Mouse (Mus musculus) right cerebral cortex, postnatal 4 days (tissue): ENCODE measurements around the gene Kcnmb3.

Experiments used
- DNase-seq: peaks from one replicate; pipeline ENCODE4 v3.0.0-alpha.2; 2022

Gene Kcnmb3

DNA sequence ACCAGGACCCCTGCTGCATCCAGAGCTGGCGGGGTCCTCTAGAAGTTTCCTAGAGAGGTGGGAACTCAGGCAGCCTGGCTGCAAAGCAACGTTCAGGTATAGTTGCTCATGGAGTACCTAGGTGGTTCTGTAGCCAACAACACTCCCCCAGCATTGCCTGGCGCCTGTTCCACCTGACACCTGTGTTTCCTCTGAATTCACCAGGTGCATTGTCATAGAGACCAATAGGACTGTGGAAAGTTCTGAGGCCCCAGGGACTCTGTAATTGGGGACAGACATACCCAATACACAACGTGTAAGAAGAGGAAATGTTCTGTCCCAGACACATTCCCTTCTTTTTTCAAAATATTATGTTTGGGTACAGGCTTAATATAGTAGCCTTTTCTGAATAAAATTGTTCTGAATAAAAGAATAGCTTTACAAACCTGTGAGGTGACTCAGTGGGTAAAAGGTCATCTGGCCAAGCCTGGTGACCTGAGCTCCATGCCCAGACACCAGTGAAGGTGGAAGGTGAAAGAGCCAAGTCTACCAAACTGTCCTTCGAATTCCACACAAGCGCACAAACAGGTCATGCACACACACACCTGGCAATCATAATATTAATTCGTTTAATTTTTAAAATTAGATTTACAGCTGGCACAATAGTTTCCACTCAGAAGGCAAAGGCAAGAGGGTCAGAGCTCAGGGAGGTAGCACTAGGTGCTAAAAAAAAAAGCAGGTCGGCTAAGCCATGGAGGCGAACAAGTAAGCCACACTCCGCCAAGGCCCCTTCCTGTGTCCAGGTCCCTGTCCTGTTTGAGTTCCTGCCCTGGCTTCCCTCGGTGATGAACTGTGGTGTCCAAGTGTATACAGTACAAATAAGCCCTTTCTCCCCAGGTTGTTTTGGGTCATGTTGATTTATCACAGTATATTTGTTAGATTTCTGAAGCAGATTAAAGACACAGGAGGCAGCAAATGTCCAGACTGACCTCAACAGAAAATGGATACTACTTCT lies at the start of gene Kcnmb3:
Gene Kcnmb3 (minus strand): TSS at position 135 of the 994 bp plus-strand sequence.
- no peak for DNase-seq

DNA sequence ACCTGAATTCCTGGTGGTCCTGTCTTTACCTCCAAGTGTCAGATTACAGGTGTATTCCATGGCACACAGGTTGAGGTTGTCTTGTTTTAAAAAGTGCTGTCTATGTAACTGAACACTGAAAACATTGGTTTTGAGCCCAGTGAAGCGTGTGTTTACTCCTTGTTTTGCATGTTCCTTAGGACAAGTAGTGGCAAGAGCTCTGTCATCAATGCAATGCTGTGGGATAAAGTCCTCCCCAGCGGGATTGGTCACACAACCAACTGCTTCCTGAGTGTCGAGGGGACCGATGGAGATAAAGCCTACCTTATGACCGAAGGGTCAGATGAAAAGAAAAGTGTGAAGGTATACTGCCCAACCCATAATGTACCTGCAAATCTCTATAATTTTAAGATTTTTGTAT lies 46.1 kb upstream of the Kcnmb3 start:
- no peak for DNase-seq

DNA sequence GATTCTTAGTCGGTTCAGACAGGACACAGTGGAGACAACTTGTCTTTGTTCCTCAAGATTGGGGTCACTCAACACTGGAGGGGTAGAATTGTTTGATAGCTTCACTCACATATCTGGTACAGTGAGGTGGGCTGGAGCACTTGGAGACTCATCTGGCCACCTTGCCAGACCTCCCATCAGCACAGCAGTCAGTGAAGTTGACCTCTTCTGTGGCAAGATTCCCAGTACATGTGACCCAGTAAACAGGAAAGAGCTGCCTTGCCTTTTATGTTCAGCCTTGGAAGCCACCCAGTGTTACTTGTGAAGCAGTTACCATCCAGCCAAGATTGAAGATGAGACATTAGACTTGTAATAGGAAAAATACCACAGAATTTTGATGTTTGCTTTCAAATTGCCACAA lies 45.5 kb upstream of the Kcnmb3 start:
- peak; percentile 7 for DNase-seq

DNA sequence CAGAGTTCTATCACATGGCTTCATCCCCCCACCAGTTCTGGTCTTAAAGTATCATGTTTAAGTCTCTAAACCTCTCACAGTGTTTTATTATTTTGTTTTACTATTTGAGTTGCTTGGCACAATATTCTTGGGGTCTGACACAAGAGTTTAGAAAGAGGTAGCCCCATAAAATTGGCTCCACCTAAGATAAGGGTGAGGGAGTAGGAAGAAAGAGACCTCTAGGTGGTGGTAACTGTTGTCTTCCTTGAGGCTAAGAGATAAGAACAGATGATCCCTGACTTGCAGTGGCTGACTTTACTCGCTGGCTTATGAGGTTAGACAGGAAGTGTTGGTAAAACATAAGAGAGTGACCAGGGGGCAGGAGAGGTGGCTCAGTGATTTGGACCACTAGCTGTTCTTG lies 43.7 kb upstream of the Kcnmb3 start:
- no peak for DNase-seq

DNA sequence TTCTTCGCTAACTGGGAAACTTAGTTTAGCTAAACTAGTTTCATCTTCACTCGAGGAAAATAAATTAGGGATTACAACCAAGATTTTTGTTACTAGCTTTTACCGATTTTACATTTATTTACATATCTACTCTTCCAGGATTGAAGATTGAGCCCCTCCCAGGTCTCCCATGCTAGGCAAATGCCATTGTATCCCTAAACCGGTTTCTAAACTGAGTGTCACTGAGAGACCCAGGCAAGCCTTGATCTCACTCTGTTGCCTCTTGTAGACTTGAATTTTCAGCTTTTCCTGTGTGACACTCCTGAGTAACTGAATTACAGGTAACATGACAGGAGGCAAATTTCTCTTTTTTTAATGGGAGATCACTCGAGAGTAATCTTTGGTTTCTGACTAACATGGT lies 38.0 kb upstream of the Kcnmb3 start:
- no peak for DNase-seq

DNA sequence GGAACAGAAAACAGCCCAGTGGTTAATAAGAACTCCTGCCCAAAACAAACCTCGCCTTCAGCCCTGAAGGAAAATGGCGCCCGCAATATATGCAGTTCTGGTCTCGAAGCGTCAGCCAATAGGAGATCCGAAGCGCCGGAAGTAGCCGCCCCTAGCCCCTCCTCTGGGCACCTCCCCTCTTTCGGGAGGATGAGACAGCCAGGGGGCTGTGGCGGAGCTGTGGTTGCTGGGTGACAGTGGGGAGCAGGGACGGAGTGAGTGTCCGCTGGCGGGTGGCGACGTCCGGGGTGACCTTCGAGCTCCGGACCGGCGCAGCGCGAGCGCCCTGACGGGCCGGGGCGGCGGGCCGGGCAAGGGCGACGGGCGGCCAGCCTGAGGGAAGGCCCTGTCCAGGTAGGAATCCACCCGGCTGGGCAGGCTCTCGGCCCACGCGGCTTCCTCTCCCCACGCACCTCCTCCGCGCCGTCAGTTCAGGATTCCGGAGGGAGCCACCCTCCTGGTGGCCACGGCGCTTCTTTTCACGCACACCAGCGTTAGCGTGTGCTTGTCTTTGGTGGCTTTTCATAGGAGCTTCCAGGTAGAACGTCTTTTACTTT lies 37.4 kb upstream of the Kcnmb3 start, which contains the start of gene Mfn1:
Gene Mfn1 (plus strand): TSS at position 163 of the 596 bp plus-strand sequence.
- DNase-seq: peak; percentile 83

DNA sequence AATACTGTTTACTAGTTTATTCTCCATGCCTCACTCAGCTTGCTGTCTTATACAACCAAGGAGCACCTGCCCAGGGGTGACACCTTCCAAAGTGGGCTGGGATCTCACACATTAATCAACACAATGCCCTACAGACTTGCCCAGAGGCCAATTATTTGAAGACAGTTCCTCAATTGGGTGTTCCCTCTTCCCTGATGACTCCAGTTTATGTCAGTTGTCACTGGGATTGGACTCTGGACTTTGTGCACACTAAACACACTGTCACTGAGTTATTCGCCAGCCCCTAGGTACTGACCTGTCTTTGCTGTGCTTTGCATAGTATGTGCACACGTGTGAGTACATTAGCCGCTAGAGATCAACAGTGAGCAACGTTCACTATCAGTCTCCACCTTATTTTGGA lies 35.1 kb upstream of the Kcnmb3 start:
- no peak for DNase-seq

DNA sequence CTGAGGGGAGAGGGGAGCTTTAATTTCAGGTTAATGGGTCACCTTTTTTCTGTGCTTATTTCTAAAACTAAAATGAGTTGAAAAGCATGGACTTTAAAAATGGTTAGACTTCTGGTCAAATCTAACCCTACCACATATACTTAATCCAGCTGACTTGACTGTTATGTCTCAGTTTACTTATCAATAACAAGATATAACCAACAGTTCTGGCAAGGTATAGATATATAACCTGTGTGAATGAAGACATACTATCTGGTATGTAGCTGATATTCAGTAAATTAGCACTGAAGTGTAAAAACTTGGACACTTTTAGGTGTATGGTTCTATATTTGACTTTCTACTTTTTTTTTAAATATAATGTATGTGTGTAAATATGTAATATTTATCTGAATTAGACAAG lies 21.5 kb upstream of the Kcnmb3 start:
- no peak for DNase-seq

DNA sequence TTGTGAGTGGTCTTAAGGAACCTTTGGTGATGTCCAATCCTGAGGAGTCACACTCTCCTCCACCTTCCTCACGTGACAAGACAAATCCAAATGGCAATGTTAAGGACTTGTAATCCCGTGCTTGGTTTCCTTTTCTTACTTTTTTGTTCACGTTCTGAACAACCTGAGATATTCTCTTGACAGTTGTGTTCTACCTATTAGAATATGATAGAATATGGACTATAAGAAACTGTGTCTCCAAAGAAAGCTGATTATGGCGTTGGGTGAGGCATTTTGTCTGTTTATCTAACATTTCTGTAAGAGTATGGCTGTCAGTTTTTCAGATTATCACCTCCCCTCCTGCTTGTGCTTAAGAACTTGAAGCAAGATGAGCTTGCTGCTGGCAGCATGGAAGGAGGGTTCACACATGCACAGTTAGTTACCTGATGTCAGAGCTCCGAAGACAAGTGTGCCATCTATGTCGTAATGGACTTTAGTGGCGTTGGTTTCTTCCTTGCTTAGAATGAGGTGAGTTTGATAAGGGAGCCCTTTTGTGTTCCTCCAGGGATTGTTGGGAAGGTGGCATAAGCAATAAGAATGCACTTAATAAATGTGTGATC lies 20.8 kb upstream of the Kcnmb3 start:
- DNase-seq: no peak

DNA sequence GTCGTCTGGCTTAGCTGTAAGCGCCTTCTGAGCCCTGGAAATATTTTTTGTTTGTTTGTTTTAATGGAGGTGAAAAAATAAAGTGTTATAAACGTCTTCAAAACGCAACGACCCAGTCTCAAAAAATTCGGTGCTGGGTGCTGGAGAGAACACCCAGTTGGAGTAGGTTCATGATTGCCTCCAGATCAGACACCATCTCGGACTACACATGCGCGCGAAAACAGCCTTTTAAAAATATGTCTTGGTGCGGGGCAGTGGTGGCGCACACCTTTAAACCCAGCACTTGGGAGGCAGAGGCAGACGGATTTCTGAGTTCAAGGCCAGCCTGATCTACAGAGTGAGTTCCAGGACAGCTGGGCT lies 19.1 kb upstream of the Kcnmb3 start:
- DNase-seq: no peak

DNA sequence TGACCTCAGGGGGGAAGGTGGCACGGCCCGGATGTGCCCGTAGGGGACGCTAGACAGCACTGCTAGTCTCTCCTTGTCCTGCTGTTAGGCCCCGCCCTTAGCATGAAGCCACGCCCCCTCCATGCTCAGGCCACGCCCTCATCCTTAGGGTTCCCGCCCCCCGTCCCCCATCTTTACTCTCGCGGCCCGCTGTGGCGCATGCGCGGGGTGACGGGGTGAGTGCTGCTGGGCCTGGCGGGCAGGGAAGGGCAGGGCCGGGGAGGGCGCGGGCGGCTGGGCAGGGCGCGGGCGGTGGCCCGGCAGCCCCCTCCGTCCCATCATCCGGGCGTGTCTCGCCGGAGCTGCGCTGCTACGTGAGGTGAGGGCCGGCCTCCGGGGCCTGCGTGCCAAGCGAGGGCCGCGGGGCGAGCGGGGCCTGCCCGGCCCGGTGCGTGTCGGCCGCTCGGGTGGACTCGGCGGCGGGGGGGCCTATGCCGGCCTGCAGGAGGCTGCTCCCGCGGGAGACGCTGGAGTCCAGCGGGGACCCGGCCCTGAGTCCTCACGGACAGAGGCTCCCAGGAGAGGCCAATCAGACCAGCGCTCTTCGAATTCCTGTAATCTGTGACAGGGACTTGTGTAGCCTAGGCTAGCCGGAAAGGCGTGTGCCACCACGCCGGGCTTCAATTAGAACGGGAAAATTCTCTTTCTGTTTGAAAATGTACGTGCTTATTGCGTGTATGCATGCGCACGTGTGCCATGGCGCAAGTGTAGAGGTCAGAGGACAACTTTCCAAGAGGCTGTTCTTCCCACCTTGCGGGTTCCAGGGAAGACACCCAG lies 18.6 kb upstream of the Kcnmb3 start:
- DNase-seq: peak; percentile 97

DNA sequence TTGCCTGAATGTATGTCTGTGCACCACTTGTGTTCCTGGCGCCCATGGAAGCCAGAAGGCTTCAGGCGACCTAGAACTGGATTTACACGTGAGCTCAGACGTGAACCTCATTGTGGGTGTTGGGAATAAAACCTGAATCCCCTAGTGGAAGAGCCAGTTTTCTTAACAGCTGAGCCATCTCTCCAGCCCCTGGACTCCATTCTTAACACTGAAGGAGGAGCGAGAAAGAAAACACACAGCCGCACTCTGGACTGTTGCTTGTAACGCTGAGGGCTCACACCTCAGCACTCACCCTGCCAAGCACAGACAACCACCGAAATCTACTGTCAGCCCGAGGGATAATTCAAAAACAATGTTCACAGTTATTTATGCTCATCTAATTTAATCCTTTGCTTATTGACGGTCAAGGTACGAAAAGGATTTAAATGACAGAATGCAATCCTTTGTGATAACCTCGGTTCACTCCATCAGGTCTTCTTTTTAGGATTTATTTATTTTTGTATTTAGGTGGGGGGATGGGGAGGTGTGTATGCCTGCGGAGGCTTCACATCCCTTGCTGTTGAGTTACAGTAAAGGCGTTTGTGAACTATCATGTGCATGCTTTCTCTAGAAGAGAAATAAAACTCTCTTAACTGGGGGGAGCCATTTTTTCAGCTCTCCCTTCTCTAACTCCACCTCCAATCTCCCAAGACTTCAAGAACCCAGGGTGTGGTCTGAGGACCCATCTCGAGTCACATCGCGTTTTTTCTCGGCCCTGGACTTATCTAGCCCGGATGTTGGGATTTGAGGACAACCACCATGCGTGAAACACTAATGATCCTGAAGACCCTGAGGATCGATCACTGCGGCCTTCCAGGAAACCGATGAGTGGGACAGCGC lies 17.7 kb upstream of the Kcnmb3 start, which contains the start of gene Zfp639:
Gene Zfp639 (plus strand): TSS at position 764 of the 879 bp plus-strand sequence.
- DNase-seq: no peak

DNA sequence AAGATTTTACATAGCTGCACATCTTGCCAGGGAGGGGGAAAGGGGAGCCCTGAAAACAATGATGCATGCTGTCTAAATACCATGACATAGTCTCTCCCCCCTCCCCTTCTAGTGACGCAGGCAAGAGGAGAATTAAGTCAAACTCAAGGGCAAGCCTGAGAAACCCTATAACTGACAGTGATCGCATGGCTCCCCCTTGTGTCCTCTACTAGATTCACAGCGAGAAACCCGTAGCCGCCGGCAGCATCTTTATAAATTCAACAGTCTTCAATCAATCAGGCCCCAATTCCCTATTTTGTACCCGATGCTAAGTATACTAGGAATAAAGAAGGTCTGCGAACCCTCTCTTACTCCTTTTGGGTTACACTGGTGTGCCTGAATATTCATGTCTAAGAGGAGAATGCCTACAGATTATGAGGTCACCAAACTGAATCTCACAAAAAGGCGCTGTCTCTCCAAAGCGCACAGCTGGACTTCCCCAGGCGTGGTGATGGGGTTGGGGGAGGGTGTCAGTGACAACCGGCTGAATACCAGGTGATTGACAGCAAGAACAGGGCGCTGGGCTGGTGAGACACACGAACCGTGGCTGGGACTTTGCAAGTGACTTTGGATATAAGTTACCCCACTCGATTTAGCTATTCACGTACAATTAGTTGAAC lies 16.8 kb upstream of the Kcnmb3 start:
- DNase-seq: peak; percentile 67

DNA sequence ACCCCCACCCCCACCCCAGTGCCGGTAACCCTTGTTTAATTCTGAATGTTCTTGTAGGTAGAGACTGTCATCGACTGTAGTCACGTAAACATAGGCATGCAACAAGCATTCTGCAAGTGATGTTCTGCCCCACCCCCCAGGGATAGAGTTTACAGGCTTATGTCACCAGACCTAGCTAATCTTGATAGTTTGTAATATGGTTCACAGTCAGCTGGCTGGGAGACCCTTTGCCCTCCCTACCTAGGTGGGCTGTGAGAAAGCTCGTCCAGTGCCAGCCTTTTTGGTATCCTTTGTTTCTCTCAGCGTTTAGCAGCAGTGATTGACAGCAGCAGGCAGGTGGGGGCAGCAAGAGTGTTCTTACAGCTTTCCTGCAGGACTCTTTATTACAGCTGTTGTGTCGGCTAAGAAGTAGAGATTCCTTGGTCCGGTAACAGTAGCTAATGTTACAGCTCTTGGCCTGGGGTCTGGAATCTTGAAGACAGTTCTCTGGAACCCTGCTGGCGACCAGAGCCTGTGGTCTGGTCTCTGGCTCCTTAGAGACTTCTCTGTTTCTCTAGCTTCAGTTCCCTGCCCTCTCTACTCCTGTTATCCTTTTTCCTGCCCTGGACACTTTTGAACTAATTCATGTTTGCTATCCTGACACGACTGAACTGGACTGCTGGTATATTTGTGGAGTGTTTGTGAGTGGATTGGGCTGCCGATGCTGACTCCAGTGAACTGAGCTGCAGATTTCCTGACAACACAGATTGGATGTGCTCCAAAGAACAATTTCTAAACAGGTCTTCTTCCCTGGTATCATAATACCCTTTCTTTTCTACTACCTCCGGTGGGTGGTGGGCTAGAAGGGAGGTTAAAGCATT lies 14.6 kb upstream of the Kcnmb3 start:
- DNase-seq: no peak

DNA sequence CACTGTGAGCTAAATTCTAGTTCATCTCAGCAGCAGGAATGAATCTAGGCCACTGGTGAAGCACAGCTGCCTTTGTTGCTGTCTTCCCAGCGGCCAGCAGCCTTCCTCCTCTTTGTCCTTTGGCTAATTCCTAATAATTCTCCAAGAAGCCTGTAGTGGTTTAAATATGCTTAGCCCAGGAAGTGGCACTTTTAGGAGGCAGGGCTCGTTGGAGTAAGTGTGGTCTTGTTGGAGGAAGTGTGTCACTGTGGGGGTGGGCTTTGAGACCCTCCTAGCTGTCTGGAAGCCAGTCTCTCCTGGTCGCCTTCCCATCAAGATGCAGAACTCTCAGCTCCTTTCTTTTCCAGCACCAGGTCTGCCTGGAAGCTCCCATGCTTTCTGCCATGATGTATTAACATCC lies 13.8 kb upstream of the Kcnmb3 start:
- DNase-seq: no peak

DNA sequence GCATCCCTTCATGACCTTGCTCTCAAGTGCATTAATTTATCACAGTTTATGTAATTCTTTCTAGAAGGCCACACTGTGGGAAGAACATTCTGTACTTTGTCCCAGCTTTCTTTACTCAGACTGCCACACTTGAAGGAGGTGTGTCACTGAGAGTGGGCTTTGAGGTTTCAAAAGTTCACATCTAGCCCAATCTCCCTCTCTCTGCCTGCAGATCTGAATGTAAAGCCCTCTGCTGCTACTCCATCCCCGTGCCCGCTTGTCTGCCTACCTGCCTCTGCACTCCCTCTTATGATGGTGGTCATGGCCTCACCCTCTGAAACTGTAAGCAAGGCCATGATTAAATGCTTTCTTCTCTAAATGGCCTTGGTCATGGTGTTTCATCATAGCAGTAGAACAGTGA lies 8.3 kb upstream of the Kcnmb3 start:
- no peak for DNase-seq

DNA sequence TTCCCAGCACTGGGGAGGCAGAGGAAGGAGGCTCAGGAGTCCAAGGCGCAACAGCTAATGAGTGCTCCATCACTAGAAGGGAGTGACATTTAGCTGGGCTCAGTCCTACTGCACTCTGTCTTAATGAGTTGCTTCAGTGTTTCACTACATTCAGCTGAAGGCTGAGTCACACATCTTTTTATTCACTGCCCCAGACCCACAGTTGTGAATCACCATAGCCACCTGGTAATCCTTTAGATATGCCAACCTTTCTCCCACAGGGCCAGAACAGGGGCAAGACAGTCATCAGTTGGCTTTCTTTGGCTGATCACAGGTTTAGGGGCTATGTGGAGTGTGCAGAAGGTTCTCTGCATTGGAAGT lies 4.7 kb upstream of the Kcnmb3 start:
- DNase-seq: no peak

DNA sequence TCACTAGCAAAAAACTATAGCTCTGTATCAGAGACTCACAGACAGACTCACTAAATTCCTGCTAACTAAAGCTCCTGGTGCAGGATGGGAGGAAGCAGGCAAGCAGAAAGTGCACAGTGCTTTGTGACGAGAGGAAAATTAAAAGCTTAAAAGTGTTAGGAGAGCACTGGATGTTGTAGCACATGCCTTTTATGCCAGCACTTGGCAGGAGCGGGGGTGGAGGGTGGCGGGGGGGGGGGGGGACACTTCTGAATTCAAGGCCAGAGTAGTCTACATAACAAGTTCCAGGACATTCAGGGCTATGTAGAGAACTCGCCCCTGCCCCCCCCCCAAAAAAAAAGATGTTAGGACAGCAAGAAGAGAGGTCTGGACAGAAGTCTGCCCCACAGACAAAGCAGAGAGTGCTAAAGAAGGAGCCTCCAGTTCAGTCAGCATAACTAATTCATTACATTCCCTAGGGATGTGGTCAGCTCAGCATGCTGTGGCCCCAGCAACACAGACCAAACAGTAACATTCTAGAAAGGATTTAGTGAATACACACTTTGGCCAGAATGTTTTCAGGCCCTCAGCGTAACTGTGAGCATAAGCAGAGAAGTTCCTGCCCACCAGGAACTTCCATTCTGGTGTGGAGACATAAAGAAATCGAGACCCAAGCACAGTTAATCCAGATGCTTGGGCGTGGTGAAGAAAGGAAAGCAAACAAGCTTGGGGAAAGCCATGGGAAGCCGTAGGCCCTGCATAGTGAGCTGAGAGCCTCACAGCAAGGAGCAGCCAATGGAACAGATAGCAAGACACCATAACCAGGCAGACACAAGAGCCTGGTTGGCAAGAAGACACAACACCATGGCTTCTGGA lies 4.1 kb upstream of the Kcnmb3 start:
- no peak for DNase-seq

DNA sequence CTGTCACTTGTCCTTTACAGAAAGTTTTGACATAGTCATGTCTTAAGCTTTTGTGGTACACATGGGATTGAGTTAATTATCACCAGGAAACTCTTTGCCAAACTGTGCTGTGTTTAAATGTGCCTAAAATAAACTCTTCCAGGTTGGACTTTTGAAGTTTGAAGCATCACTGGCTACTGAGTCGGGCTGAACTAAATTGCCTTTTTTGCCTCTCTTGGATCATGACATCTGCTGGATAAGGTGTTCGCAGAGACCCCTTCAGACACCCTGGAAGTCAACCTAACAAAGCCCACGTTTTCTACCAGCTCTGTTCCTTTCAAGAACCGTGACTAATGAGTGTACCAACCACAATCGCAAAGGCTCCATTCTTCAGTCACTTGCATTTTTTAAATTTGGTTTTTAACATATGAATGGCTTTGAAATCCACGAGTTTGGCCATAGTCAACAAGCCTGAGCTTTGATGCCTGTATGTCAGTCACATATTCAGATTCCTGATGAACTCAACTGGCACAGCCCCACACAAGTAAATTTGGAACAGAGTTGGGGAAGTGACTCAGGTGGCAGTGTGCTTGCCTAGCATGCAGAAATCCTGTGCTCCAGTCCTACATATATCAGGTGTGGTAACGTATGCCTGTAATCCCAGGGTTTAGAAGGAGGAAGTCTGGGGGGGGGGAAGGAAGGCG lies 3.2 kb upstream of the Kcnmb3 start:
- DNase-seq: no peak
